Mouse (Mus musculus): Measurements from ENCODE around the gene Ptpn22. TPM values are rescaled to one million over a fixed set of nuclear protein-coding genes. Genes with fewer than 3 reads are reported as not detected.

Ptpn22 gene
- total and polyA plus RNA-seq, 2 experiments from 2014 or later: 0.31 to 0.40 TPM

DNA sequence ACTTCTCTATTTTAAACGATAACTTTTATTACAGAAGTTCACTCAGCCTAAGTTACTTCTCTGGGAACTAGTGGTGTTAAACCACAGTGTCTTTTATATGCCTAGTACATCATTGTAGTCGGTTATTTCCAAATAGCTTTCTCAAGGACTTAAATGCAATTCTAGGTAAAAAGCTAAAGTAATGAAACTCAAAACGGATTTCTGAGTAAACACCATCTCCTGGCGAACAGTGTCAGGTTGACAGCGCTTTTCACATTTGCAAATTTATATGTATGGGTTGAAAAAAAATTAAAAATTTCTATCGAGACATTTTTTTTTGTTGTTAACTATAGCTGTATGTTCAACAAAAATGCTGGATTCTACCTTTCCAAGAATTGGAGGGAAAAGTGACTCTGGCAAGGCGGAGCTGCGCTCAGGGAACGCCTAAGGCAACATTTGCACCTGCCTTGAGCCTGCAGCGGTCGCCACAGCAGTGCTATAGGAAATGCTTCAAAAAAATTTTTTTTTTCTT is 53.9 kb downstream of the Ptpn22 start:
- 0 out of 2 replicates have a peak, but pooled peaks have one; percentile 1 for ATAC-seq
- peak overlapping the region; percentile 91; the same call in 1 of the 2 replicates for H3K9ac ChIP-seq (replicated peaks; ENCODE audit: low read length)
- H3K27me3 ChIP-seq (ENCODE audit: insufficient read depth, low read length): no peaks in the 10 kb centered on the region
- peak overlapping the region; percentile 89; the same call in 1 of the 2 replicates for H3K27ac ChIP-seq
- H3K4me2 ChIP-seq (ENCODE audit: low read depth, low read length): peak overlapping the region; percentile 81
- peaks cover 9% of the 10 kb centered on the region; the same call in 1 of the 2 replicates for H3K4me1 ChIP-seq (ENCODE audit: insufficient read depth, low read length)
- H3K36me3 ChIP-seq (ENCODE audit: insufficient read depth, low read length): no peaks in the 10 kb centered on the region
- 4% methylated on average over 11 of the region's 11 CpGs for WGBS
- no peaks in the 10 kb centered on the region for H3K9me3 ChIP-seq (ENCODE audit: low read length)
- TF ChIP-seq CTCF (IDR thresholded peaks at IDR 0.05; ENCODE audit: low read depth): 0 out of 2 replicates have a peak, but pooled peaks have one; percentile 0
- DNase-seq (ENCODE audit: low spot score): no peak
- peak overlapping the region; percentile 98 for H3K4me3 ChIP-seq (ENCODE audit: low read length)

DNA sequence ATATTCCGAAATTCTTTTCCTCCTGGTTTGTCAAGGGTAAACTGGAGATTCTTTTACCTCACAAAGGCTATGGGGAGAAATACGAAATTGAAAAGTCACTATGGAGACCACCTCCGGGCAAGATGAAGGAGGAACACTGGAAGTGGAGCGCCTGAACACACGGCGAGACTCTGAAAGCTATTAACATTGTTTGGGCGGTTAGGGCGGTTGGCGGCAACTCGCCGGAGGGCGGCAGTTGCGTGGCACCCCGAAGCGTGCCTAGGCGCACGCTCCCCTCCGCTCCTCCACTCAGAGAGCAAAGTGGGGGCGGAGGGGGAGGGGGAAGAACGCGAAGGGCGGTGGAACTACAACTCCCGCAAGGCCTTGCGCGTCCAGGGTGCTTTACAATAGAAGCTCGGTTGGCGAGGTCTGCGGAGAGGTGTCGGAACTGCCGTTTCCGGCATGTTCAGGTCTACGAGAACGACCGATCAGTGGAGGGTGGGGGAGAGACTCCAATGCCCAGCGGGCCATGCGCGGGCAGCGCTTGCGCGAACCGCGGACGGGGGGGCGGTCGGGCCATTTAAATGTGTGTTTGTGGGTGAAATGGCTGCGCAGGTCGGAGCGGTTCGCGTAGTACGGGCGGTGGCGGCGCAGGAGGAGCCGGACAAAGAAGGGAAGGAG is 54.5 kb downstream of the Ptpn22 start, which contains the start of gene Rsbn1:
Rsbn1 (plus strand) TSS at position 111 of the 660 bp plus-strand sequence.
- WGBS: 1% methylated on average over 49 of the region's 55 CpGs
- Histone ChIP-seq H3K27me3 (ENCODE audit: insufficient read depth, low read length) (no peaks in the 10 kb centered on the region), H3K9ac (replicated peaks; ENCODE audit: low read length) (peak within 1 kb of the TSS; percentile 91), H3K4me1 (ENCODE audit: insufficient read depth, low read length) (peaks cover 9% of the 10 kb centered on the region; the same call in 1 of the 2 replicates), H3K4me3 (ENCODE audit: low read length) (peak within 1 kb of the TSS; percentile 98), H3K36me3 (ENCODE audit: insufficient read depth, low read length) (no peaks in the 10 kb centered on the region), H3K27ac (peak within 1 kb of the TSS; percentile 89), H3K4me2 (ENCODE audit: low read depth, low read length) (peak within 1 kb of the TSS; percentile 81), H3K9me3 (ENCODE audit: low read length) (no peaks in the 10 kb centered on the region)
- TF ChIP-seq CTCF (IDR thresholded peaks at IDR 0.05; ENCODE audit: low read depth): peak; percentile 49
- ATAC-seq (peak; percentile 100), DNase-seq (ENCODE audit: low spot score) (peak; percentile 99)

DNA sequence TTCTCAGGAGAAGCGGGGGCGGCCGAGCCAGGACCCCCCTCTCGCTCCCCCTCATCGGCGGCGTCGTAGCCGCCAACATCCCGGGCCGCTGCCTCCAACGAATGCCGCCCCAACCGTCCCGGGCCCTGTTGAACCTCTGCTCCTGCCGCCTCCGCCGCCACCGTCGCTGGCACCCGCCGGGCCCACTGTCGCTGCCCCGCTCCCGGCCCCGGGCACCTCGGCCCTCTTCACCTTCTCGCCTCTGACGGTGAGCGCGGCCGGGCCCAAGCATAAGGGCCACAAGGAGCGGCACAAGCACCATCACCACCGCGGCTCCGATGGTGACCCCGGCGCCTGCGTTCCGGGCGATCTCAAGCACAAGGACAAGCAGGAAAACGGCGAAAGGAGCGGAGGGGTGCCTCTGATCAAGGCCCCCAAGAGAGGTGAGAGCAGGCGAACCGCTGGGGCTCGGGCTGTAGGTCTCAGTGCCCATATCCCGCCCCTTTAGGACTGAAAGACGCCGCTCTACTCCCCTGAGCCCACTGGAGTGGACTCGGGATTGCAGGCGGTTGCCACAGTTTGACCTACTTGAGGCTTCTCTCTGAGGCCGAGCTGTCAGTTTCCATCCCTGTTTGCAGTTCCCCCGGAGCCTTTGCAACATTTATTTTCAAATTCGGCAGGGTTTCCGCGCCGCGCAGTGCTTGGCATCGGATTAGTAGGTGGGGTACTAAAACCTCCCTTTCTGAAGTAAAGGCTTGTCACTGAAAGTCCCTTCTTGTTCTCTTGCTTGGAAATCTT is 55.3 kb downstream of the Ptpn22 start:
- Histone ChIP-seq H3K27ac (peak overlapping the region; percentile 89), H3K4me1 (ENCODE audit: insufficient read depth, low read length) (peaks cover 9% of the 10 kb centered on the region; the same call in 1 of the 2 replicates), H3K4me2 (ENCODE audit: low read depth, low read length) (peak overlapping the region; percentile 81), H3K9me3 (ENCODE audit: low read length) (no peaks in the 10 kb centered on the region), H3K27me3 (ENCODE audit: insufficient read depth, low read length) (no peaks in the 10 kb centered on the region), H3K4me3 (ENCODE audit: low read length) (peak overlapping the region; percentile 98), H3K9ac (replicated peaks; ENCODE audit: low read length) (peak overlapping the region; percentile 91), H3K36me3 (ENCODE audit: insufficient read depth, low read length) (no peaks in the 10 kb centered on the region)
- DNase-seq (ENCODE audit: low spot score): peak; percentile 58
- peak; percentile 52 for ATAC-seq
- under 1% methylated on average over 54 of the region's 60 CpGs for WGBS
- no peak for TF ChIP-seq CTCF (IDR thresholded peaks at IDR 0.05; ENCODE audit: low read depth)

DNA sequence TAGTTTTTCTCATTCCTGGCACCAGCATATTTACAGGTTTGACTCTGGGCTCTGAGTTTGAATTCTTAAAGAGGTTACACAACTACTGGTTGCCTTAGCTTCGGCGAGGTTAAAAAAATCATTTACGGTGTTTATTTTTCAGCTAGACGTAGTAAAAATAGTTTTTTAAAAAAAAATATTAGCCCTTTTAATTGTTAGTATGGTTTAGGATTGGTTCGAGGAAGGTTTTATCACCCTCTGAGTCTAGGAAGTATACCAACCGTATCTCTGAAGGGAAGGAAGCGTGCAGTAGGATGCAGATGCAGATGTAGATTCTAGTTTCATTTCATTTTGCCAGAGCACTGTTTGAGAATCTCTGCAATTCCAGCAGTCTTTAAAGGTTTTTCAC is 55.9 kb downstream of the Ptpn22 start:
- H3K9ac ChIP-seq (replicated peaks; ENCODE audit: low read length): peak overlapping the region; percentile 91
- peak overlapping the region; percentile 98 for H3K4me3 ChIP-seq (ENCODE audit: low read length)
- 5% methylated on average over 7 of the region's 7 CpGs for WGBS
- H3K27me3 ChIP-seq (ENCODE audit: insufficient read depth, low read length): no peaks in the 10 kb centered on the region
- TF ChIP-seq CTCF (IDR thresholded peaks at IDR 0.05; ENCODE audit: low read depth): no peak
- DNase-seq (ENCODE audit: low spot score) (no peak), ATAC-seq (no peak)
- H3K36me3 ChIP-seq (ENCODE audit: insufficient read depth, low read length): no peaks in the 10 kb centered on the region
- H3K4me1 ChIP-seq (ENCODE audit: insufficient read depth, low read length): peaks cover 9% of the 10 kb centered on the region; the same call in 1 of the 2 replicates
- no peaks in the 10 kb centered on the region for H3K9me3 ChIP-seq (ENCODE audit: low read length)
- peak overlapping the region; percentile 89; the same call in 1 of the 2 replicates for H3K27ac ChIP-seq
- peak overlapping the region; percentile 81 for H3K4me2 ChIP-seq (ENCODE audit: low read depth, low read length)

DNA sequence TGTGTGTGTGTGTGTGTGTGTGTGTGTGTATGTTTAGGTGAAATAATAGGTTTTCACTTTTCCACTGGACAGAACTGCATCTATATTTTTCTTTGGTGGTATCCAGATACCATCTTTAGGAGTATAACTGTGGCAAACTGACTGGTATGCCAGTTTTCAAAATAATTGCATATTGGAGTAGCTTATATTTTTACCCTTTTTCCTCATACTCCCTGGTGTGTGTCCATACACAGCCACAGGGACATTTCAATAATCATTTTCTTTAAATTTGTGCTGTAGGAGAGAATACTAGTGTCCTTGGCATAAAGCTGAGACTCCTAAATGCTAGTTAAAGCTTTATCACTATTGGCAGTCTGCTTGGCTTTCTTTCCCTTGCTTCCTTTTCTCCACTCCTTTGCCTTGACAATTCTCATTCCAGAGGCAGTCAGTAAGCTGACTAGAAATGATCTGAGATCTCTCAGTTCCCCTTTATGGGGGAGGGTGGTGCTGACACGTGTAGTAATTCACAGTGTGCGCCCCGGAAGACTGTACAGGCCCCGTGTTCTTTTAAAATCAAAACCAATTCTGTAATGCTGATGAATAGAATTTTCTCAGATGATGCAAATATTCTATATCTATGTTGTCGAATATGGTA is 56.7 kb downstream of the Ptpn22 start:
- peaks cover 9% of the 10 kb centered on the region; the same call in 1 of the 2 replicates for H3K4me1 ChIP-seq (ENCODE audit: insufficient read depth, low read length)
- no peaks in the 10 kb centered on the region for H3K36me3 ChIP-seq (ENCODE audit: insufficient read depth, low read length)
- TF ChIP-seq CTCF (IDR thresholded peaks at IDR 0.05; ENCODE audit: low read depth): no peak
- peak; percentile 33 for DNase-seq (ENCODE audit: low spot score)
- H3K4me2 ChIP-seq (ENCODE audit: low read depth, low read length): peak overlapping the region; percentile 81
- H3K4me3 ChIP-seq (ENCODE audit: low read length): peak overlapping the region; percentile 98
- H3K9me3 ChIP-seq (ENCODE audit: low read length): no peaks in the 10 kb centered on the region
- no peak for ATAC-seq
- H3K27ac ChIP-seq: 0 out of 2 replicates have a peak overlapping the region, but pooled peaks have one; percentile 7
- no peaks in the 10 kb centered on the region for H3K27me3 ChIP-seq (ENCODE audit: insufficient read depth, low read length)
- WGBS: 33% methylated on average over 5 of the region's 5 CpGs
- peak overlapping the region; percentile 45 for H3K9ac ChIP-seq (replicated peaks; ENCODE audit: low read length)

DNA sequence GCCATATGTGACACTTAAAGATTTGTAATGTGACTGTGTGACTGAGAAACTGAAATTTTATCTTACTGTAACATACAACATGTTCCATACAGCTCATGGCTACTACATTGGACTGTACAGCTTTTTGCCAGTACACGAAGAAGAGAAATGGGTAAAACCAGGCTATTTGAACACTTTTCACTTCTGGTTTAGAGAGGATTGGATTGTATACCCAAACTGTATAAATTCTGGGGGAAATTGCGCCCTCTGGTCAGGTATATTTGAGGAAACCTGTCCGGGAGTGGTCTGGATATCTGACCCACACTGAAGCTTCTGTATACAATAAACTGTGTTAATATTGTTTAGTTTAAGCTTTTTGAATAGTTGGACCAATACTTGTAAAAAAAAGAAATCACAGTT is 57.2 kb downstream of the Ptpn22 start:
- Histone ChIP-seq H3K36me3 (ENCODE audit: insufficient read depth, low read length) (no peaks in the 10 kb centered on the region), H3K4me3 (ENCODE audit: low read length) (peak overlapping the region; percentile 98), H3K9me3 (ENCODE audit: low read length) (no peaks in the 10 kb centered on the region), H3K27me3 (ENCODE audit: insufficient read depth, low read length) (no peaks in the 10 kb centered on the region), H3K27ac (no peak overlapping the region), H3K4me1 (ENCODE audit: insufficient read depth, low read length) (peaks cover 9% of the 10 kb centered on the region; the same call in 1 of the 2 replicates), H3K9ac (replicated peaks; ENCODE audit: low read length) (peak overlapping the region; percentile 45), H3K4me2 (ENCODE audit: low read depth, low read length) (peak overlapping the region; percentile 81)
- TF ChIP-seq CTCF (IDR thresholded peaks at IDR 0.05; ENCODE audit: low read depth): no peak
- 63% methylated on average over 3 of the region's 3 CpGs for WGBS
- ATAC-seq (no peak), DNase-seq (ENCODE audit: low spot score) (no peak)
